ENCODE assay signal across 28 mouse cellular contexts in the genomic region with DNA sequence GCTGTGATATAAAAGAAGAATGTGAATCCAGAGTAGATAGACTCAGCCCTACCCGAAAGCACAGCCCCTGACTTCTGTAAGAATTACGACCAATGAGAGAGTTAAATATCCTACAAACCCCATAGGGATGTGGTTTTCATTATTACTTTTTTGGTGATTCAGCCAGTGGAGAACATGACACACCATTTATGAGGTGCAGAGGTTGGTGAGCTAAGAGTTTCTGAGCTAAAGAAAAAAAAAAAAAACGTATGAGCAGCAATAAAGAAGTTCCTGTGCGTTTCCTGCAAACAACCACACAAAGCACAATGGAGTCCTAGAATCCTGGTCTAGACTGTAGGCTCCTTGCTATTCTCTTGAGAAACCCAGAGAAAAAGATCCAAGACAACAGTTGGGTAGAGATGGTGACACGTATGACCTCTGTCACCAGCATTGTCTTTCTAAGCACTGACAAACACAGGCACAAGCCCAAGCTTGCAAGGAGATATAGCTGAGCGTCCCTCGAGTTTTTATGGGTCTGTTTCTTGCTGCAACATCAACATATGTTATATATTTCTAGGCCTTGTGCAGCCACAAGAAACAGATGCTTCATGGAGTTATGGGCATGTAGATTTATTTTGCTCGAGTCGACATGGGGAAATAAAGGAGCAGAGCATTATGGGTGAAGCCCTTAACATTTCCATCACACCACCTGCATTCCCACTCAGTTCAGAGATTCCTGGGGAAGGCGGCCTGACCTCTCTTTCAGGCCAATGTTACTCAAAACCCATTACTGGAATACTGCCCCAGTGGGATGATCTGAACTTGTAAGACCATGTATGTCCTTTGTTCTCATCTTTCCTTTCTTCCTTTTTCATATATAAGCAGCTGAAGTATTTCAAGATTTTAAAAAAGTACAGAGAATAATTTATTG.
DNase-seq lines count a peak whose midpoint lies in the region; ATAC-seq and TF ChIP-seq lines count a peak whose summit lies in the region.
"Had no signal": no experiment of that assay in that cellular context is flagged by ENCODE, and none has a peak within 500 bp of the region (broad histone marks: within the 10 kb centered on the region; RNA-seq: fewer than 3 reads in every experiment).

No protein-coding gene starts in this region.

- peaks cover 8% of the 10 kb centered on the region for H3K4me1 ChIP-seq in embryonic facial prominence, embryonic 13.5 days
- no peaks in the 10 kb centered on the region for H3K4me1 ChIP-seq in embryonic facial prominence, embryonic 10.5 days
- no peaks in the 10 kb centered on the region for H3K4me1 ChIP-seq in neural tube, embryonic 15.5 days
- no peaks in the 10 kb centered on the region; the same call in 1 of the 2 replicates for H3K4me1 ChIP-seq in limb, embryonic 11.5 days (ENCODE audit: control insufficient read depth, insufficient read depth, low read length)
- H3K4me1 ChIP-seq in heart, adult 2 months (ENCODE audit: control insufficient read depth, insufficient read depth, low read length), result no peaks in the 10 kb centered on the region
- H3K4me1 ChIP-seq: forebrain, embryonic 10.5 days; forebrain, embryonic 15.5 days; midbrain, embryonic 13.5 days had no signal

- H3K4me2 ChIP-seq in embryonic facial prominence, embryonic 13.5 days, result no peak overlapping the region
- no peak overlapping the region for H3K4me2 ChIP-seq in neural tube, embryonic 15.5 days
- no peak overlapping the region for H3K4me2 ChIP-seq in limb, embryonic 11.5 days (ENCODE audit: low read depth, severe bottlenecking)
- H3K4me2 ChIP-seq: forebrain, embryonic 15.5 days; liver, embryonic 11.5 days; midbrain, embryonic 13.5 days had no signal

- no peak overlapping the region for H3K9ac ChIP-seq in embryonic facial prominence, embryonic 13.5 days
- no peak overlapping the region for H3K9ac ChIP-seq in neural tube, embryonic 15.5 days (replicated peaks)
- H3K9ac ChIP-seq in limb, embryonic 11.5 days (ENCODE audit: low read length), result no peak overlapping the region
- H3K9ac ChIP-seq in heart, adult 2 months (ENCODE audit: low read depth, low read length), result no peak overlapping the region
- H3K9ac ChIP-seq: forebrain, embryonic 15.5 days; midbrain, embryonic 13.5 days had no signal

- peak overlapping the region; percentile 73 for H3K27ac ChIP-seq in embryonic facial prominence, embryonic 13.5 days
- H3K27ac ChIP-seq in embryonic facial prominence, embryonic 10.5 days (replicated peaks), result no peak overlapping the region
- H3K27ac ChIP-seq in neural tube, embryonic 15.5 days (replicated peaks), result no peak overlapping the region
- H3K27ac ChIP-seq in limb, embryonic 11.5 days (replicated peaks; ENCODE audit: low read depth, low read length), result peak overlapping the region; percentile 68; the same call in 1 of the 2 replicates
- no peak overlapping the region for H3K27ac ChIP-seq in heart, adult 2 months
- H3K27ac ChIP-seq: forebrain, embryonic 10.5 days; forebrain, embryonic 15.5 days; left cerebral cortex, adult 2 months; midbrain, embryonic 13.5 days; stomach, postnatal 0 days had no signal

- TF ChIP-seq POLR2A in heart, adult 2 months (IDR thresholded peaks at IDR 0.05; ENCODE audit: insufficient read depth, low read depth, low read length), result no peak

- no peak for TF ChIP-seq EP300 in heart, adult 2 months (IDR thresholded peaks at IDR 0.05; ENCODE audit: insufficient read depth, low read depth, low read length)

- no peak for TF ChIP-seq CTCF in heart, adult 2 months (IDR thresholded peaks at IDR 0.05)

- 47% methylated on average over 10 of the region's 10 CpGs for WGBS in embryonic facial prominence, embryonic 13.5 days
- WGBS in embryonic facial prominence, embryonic 10.5 days, result 84% methylated on average over 10 of the region's 10 CpGs
- 80% methylated on average over 10 of the region's 10 CpGs for WGBS in neural tube, embryonic 15.5 days
- 51% methylated on average over 10 of the region's 10 CpGs for WGBS in limb, embryonic 11.5 days
- 71% methylated on average over 10 of the region's 10 CpGs for WGBS in heart, adult 2 months

- H3K4me3 ChIP-seq in embryonic facial prominence, embryonic 13.5 days, result no peak overlapping the region
- H3K4me3 ChIP-seq in embryonic facial prominence, embryonic 10.5 days, result no peak overlapping the region
- H3K4me3 ChIP-seq in neural tube, embryonic 15.5 days (replicated peaks), result no peak overlapping the region
- H3K4me3 ChIP-seq in limb, embryonic 11.5 days (ENCODE audit: low read depth, low read length), result no peak overlapping the region
- H3K4me3 ChIP-seq in heart, adult 2 months, result no peak overlapping the region
- H3K4me3 ChIP-seq: forebrain, embryonic 10.5 days; forebrain, embryonic 15.5 days; left cerebral cortex, adult 2 months; midbrain, embryonic 13.5 days had no signal

- H3K79me2 ChIP-seq in heart, adult 2 months (replicated peaks; ENCODE audit: control insufficient read depth, insufficient read depth, low read length), result no peaks in the 10 kb centered on the region

- no peaks in the 10 kb centered on the region for H3K9me3 ChIP-seq in embryonic facial prominence, embryonic 13.5 days
- no peaks in the 10 kb centered on the region for H3K9me3 ChIP-seq in embryonic facial prominence, embryonic 10.5 days
- H3K9me3 ChIP-seq in neural tube, embryonic 15.5 days (replicated peaks), result no peaks in the 10 kb centered on the region
- no peaks in the 10 kb centered on the region for H3K9me3 ChIP-seq in limb, embryonic 11.5 days (ENCODE audit: control insufficient read depth, low read length)
- H3K9me3 ChIP-seq: forebrain, embryonic 10.5 days; forebrain, embryonic 15.5 days; midbrain, embryonic 13.5 days had no signal

- no peak for DNase-seq in embryonic facial prominence, embryonic 10.5 days (ENCODE audit: low spot score)
- DNase-seq in neural tube, embryonic 10.5 days (ENCODE audit: extremely low spot score, low spot score), result peak; percentile 10
- peak; percentile 46 for DNase-seq in limb, embryonic 11.5 days (ENCODE audit: low spot score)
- peak; percentile 48 for DNase-seq in mesoderm, embryonic 11.5 days (ENCODE audit: low read depth, low spot score)
- no peak for DNase-seq in heart, adult 2 months
- no peak for DNase-seq in gastrocnemius, postnatal 25 days
- DNase-seq: adrenal gland, adult 2 months; adrenal gland, postnatal 36 days; cerebellum, adult 18-20 months; cerebellum, postnatal 10 days; gastrocnemius, postnatal 10 days; heart, adult 18-20 months; heart, postnatal 14 days; kidney, adult 2 months; kidney, postnatal 10 days; lung, postnatal 36 days; right cerebral cortex, adult 18-20 months; thymus, adult 18-20 months; thymus, postnatal 25 days had no signal

- ATAC-seq in embryonic facial prominence, embryonic 13.5 days (ENCODE audit: insufficient number of reproducible peaks, insufficient read depth, low FRiP score, low TSS enrichment, low read depth), result no peak
- no peak for ATAC-seq in neural tube, embryonic 15.5 days (ENCODE audit: low FRiP score)
- ATAC-seq in limb, embryonic 11.5 days (ENCODE audit: insufficient number of reproducible peaks, low FRiP score, low TSS enrichment, low read depth), result peak; percentile 75; the same call in 1 of the 2 replicates
- ATAC-seq: forebrain, embryonic 15.5 days; hindbrain, embryonic 16.5 days; midbrain, embryonic 13.5 days had no signal

- intact Hi-C loops in heart, adult 2 months (cut with DNase I), result loop anchor here (5.0 kb wide), 1 partner anchor 138 kb away; no protein-coding TSS in a partner anchor

- H3K27me3 ChIP-seq in embryonic facial prominence, embryonic 13.5 days, result no peaks in the 10 kb centered on the region
- H3K27me3 ChIP-seq in embryonic facial prominence, embryonic 10.5 days (replicated peaks; ENCODE audit: low read depth, poor library complexity, severe bottlenecking), result no peaks in the 10 kb centered on the region
- no peaks in the 10 kb centered on the region for H3K27me3 ChIP-seq in neural tube, embryonic 15.5 days (replicated peaks)
- H3K27me3 ChIP-seq in limb, embryonic 11.5 days (ENCODE audit: control insufficient read depth, insufficient read depth, low read length), result no peaks in the 10 kb centered on the region
- H3K27me3 ChIP-seq in heart, adult 2 months (ENCODE audit: control insufficient read depth, insufficient read depth, low read length), result no peaks in the 10 kb centered on the region
- H3K27me3 ChIP-seq: forebrain, embryonic 15.5 days; midbrain, embryonic 13.5 days had no signal

- H3K36me3 ChIP-seq in embryonic facial prominence, embryonic 13.5 days, result no peaks in the 10 kb centered on the region
- no peaks in the 10 kb centered on the region for H3K36me3 ChIP-seq in embryonic facial prominence, embryonic 10.5 days (replicated peaks)
- no peaks in the 10 kb centered on the region for H3K36me3 ChIP-seq in neural tube, embryonic 15.5 days
- H3K36me3 ChIP-seq in limb, embryonic 11.5 days (ENCODE audit: control insufficient read depth, insufficient read depth, low read length), result no peaks in the 10 kb centered on the region
- H3K36me3 ChIP-seq in heart, adult 2 months (ENCODE audit: control insufficient read depth, insufficient read depth, low read length), result no peaks in the 10 kb centered on the region
- H3K36me3 ChIP-seq: forebrain, embryonic 10.5 days; forebrain, embryonic 15.5 days; midbrain, embryonic 13.5 days had no signal

Comparison
In these comparisons a context has a peak if more than half of its experiments do, and no peak if none do; other contexts are left out.
1. H3K27ac ChIP-seq: peak in embryonic facial prominence, embryonic 13.5 days (single experiment) and limb, embryonic 11.5 days (single experiment); none in embryonic facial prominence, embryonic 10.5 days (single experiment), neural tube, embryonic 15.5 days (single experiment) and heart, adult 2 months (single experiment).
2. DNase-seq: peak in neural tube, embryonic 10.5 days (single experiment), limb, embryonic 11.5 days (single experiment) and mesoderm, embryonic 11.5 days (single experiment); none in embryonic facial prominence, embryonic 10.5 days (single experiment), heart, adult 2 months (0 of 2) and gastrocnemius, postnatal 25 days (single experiment).